Mouse (Mus musculus) brain, embryonic 18.5 days (tissue): ENCODE data around the gene Atg2a.
"Not testable (repeated sequence)": the region's sequence is repeated elsewhere in the genome, so short reads cannot be mapped to it uniquely, and the experiment has no call there.

ENCODE experiments used
- DNase-seq: peaks from one replicate; pipeline ENCODE4 v3.0.0-alpha.2; 2012; ENCODE audit warnings: low read depth, low spot score

Atg2a gene

DNA sequence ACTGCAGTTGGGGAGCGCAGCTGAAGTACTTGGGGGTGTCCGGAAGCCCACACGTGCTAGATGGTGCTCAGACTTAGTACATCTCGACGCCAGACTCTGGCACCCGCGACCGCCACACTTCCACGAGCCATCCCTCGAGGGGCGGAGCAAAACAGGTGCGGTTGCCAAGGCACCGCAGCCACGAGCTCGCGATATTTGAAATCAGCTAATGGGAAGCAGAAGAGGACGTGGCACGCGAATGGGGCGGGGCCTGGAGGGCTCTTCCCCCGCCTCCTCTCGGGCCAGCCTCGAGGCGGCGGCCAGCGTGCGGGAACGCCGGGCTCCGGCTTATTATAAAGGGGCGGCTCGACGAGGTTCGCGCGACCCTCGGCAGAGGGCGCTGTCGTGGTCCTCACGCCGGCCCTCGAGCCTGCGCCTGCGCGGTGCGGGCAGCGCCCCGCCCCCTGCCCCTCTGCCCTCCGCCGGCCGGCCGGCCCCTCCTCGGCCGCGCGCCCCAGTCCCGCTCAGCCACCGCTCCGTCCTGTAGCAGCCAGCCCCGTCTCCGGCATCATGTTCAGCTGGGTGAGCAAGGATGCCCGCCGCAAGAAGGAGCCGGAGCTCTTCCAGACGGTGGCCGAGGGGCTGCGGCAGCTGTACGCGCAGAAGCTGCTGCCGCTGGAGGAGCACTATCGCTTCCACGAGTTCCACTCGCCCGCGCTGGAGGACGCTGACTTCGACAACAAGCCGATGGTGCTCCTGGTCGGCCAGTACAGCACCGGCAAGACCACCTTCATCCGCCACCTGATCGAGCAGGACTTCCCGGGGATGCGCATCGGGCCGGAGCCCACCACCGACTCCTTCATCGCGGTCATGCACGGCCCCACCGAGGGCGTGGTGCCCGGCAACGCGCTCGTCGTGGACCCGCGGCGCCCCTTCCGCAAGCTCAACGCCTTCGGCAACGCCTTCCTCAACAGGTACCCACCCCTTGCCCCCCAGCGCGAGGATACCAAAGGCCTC, 35.3 kb downstream of the Atg2a start, which contains the start of gene Ehd1:
TSS of gene Ehd1 (plus strand) at position 300 of the 996 bp plus-strand sequence.
- DNase-seq = peak; percentile 93

DNA sequence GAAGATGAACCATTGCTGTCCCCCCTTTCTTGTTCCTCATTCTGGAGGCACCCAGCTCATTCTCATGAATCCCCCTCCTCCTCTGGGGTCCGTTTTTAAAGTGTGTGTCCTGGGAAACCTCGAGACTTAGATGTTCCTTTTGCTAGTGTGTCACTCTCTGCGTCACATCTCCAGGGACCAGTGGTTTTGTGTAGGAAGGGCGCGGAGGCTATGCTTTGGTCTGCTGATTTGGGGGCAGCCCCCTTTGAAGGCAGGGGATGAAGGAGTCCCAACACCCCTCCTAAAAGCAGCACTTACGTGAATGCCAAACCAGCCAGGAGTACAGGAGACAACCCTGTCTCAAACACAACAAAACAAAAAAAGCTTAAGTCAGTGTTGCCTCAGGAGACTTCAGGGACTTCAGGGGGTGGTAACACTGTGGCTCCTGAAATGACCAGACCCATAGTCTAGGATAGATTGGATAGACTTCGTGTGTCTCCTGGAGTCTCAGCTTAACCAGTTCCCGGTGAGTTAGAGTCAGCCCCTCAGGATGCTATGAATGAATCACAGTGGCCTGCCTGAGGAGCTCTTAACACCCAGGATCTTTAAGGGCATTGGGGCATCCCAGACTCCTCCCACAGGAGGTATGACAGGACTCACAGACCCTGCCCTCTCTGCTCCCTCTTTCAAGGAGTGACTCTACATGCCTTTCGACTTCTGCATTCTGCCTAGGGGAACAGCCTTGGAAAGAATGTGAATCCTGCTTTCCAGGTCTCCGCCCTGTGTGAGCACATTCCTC, 36.4 kb downstream of the Atg2a start:
- DNase-seq = no peak

GRCm38 (mm10) chr19:6278439-6279073, 37.1 kb downstream of the Atg2a start:
- DNase-seq = no peak

DNA sequence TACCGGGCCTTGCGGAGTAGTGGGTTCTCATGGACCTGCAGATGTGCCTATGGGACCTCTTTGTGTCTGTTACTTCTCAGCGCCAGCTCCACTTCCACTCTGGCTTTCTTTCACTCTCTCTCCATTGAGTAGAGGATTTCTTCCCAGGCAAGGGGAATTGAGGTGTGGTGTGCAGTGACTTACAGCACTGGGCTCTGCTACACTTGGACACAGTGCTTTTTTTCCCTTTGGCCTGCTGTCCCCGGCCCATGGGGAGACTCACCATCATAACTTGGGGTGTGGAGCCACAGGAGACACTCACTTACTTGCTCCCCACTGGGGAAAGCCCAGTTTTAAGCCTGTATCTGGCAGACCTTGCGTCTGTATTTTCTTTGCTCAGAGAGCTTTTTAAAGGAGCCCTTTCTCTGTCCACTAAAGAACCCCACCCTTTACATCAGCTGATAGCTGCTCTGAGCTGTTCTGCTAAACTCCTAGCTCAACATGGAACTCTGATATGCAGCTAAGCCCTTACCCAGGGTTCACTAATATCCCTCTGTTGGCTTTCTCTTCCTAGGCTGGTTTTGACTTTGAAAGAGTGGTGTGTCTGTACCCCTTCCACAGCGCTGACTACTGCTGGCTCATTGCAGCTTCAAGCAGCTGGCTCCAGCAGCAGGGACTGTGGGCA, 38.1 kb downstream of the Atg2a start:
- DNase-seq = no peak

DNA sequence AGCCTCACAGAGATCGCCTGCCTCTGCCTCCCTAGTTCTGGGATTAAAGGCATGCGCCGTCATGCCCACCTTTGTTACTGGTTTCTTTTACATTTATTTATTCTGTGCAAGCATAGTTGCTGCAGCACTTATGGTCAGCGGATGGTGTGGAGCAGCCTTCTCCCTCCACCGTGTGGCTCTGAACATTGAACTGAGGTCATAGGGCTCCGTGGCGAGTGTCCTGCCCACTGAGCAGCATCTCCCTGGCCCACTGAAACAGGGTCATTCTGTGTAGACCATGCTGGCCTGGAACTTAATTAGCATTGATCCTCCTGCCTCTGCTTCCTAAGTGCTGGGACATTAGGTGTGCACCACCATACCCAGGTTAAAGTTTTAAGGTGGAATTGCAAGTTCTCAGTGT, 39.1 kb downstream of the Atg2a start:
- no peak for DNase-seq

- DNase-seq = no peak
Measured at GRCm38 (mm10) chr19:6281122-6282020, 39.9 kb downstream of the Atg2a start.

GRCm38 (mm10) chr19:6283001-6283400, 41.5 kb downstream of the Atg2a start:
- no peak for DNase-seq

DNA sequence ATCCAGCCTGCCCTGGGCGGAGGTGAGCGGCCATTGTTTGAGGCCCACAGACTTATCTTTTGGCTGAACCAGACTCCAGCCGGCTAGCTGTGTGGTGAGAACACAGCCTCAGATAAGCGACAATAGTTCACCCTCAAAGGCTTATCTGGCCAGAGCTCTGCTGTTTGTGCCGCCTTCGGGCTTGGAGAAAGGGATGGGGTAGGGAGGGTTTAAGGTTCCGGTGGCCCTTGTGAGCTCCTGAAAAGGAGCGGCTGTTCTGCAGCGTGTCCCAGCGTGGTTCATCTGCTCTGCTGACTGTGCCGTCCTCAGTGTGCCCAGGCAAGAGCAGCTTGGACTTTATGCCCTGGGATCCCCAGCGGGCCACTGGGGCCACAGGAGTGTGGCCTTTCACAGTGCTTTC, 43.0 kb downstream of the Atg2a start:
- no peak for DNase-seq

- DNase-seq = no peak
Measured at GRCm38 (mm10) chr19:6285226-6285625, 43.8 kb downstream of the Atg2a start.

- DNase-seq = no peak
Measured at GRCm38 (mm10) chr19:6285632-6286433, 44.4 kb downstream of the Atg2a start.

DNA sequence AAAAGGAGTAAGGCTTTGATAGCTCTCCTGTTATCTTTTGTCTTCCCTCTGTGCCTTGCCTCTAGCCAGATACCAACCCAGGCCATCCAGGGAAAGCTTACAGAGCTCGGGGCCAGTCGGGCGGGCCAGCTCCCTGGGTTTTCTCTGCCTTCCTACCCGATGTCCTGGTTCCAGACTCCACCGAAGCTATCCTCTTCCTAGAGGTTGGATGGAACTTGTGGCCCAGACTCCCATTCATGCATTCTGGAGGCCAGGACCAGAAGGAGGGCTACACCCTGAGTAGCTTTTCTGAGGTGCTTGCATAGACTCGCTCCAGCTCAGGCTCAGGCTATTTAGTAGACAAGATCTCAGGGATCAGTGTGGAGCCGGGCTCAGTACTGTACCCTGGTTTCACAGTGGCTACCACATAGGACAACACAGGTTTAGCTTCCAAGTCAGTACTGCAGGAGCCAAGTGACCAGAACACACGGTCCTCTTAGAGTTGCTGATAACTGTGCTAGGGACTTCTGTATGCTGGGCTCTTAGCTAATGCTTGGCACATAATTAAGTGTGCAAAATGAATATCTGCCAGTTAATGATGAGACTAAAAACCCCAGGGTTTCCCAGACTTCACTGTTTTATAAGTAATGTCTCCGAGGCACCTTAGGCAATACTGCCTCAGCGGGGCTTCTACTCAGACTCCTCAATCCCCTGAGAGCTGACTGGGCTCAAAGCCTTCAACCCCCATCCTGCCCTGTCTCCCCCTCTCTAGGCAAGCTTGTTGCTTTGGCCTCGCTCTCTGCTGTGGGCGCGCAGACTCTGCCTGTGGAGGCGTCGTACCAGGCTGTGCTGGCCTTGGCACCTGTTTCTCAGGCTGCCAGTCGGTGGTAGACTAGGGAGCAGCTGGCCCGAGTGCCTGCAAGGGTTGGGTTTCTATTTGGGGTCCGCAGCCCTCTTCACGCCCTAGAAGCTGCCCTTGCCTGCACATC, 45.2 kb downstream of the Atg2a start:
- DNase-seq = no peak

- DNase-seq = no peak
Measured at GRCm38 (mm10) chr19:6288236-6288894, 46.9 kb downstream of the Atg2a start.

GRCm38 (mm10) chr19:6289696-6290238, 48.3 kb downstream of the Atg2a start:
- DNase-seq = no peak

GRCm38 (mm10) chr19:6290720-6291116, 49.2 kb downstream of the Atg2a start:
- not testable (repeated sequence) for DNase-seq

- DNase-seq = no peak
Measured at GRCm38 (mm10) chr19:6291117-6291781, 49.8 kb downstream of the Atg2a start.

DNA sequence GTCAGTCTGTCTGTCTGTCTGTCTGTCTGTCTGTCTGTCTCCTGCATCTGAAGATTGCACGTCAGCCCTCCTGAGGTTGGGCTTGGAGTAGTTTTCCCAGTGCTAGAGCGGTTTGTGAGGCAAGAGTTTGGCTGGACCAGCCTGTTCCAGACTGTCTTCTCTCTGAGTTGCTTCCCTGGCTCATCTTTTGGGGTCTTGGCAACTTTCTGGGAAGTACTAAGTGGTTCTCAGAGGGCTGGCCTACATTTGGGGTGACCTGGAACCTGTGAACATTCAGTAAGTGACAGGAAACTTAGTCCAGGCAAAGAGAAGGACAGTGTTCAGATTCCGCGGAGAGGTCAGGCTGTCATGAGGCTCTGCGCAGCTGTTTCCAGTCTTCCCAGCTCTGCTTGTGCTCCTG, 50.8 kb downstream of the Atg2a start:
- DNase-seq = no peak

- DNase-seq = no peak
Measured at GRCm38 (mm10) chr19:6294301-6294700, 52.8 kb downstream of the Atg2a start.
